Mouse (Mus musculus) thymus, adult 2 months (tissue): ENCODE measurements around the gene Atp6v1d.

Source experiments
- CTCF ChIP-seq: fragments of 200-500 bp; IDR thresholded peaks from 2 replicates; pipeline ENCODE4 v1.5.1; 2012; ENCODE audit warnings: mild to moderate bottlenecking, control low read depth, low read length, moderate library complexity, borderline replicate concordance; ENCODE audit not compliant: control insufficient read depth, poor library complexity, insufficient read depth; ENCODE audit errors: extremely low read depth
- POLR2A ChIP-seq: fragments of 200-500 bp; IDR thresholded peaks from 2 replicates; pipeline ENCODE4 v1.6.1; 2012; ENCODE audit warnings: mild to moderate bottlenecking, low read length, control low read depth, moderate library complexity; ENCODE audit not compliant: control insufficient read depth, poor library complexity, insufficient read depth; ENCODE audit errors: extremely low read depth

DNA sequence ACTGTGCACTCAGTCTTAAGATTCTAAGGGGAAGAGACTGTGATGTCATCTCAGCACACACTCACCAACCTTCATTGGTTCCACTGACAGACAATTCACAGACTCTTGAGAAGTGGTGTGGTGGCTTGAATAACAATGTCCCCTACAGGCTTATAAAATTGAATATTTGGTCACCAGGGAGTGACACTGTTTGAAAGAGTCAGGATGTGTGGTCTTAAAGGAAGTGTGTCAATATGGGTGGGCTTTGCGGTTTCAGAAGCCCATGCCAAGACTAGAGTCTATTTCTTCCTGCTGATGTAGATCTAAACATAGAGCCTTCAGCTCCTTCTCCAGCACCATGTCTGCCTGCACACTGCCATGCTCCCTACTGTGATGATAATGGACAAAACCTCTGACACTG lies 36.4 kb upstream of the Atp6v1d start:
- TF ChIP-seq CTCF, result no peak
- TF ChIP-seq POLR2A, result no peak
